In the genomic region with DNA sequence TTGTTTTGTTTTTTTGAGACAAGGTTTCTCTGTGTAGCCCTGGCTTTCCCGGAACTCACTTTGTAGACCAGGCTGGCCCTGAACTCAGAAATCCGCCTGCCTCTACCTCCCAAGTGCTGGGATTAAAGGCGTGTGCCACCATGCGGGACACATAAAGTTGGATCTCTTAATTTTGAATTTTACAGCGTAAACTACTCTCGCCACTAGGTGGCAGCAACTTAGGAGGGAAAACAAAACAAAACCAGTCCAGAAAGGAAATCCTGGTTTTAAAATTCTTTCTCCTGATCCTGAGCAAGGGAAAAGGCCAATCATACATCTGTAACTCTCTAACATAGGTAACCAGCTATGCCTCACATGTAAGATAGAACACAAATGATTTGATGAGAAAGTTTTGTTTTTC, we compare ENCODE assay signal across 8 mouse cellular contexts. TPM values are rescaled to one million over a fixed set of nuclear protein-coding genes. Genes with fewer than 3 reads are reported as not detected.
DNase-seq lines count a peak whose midpoint lies in the region; ATAC-seq and TF ChIP-seq lines count a peak whose summit lies in the region.

No protein-coding gene starts in this region.

- TF ChIP-seq EP300 in lung, postnatal 0 days (IDR thresholded peaks at IDR 0.05): no peak

- intact Hi-C loops in gastrocnemius, postnatal 14 days (cut with DNase I; ENCODE audit: low total_unique reads): loop anchor here (5.0 kb wide), 1 partner anchor 464 kb away; no protein-coding TSS in a partner anchor

- H3K4me2 ChIP-seq in neural tube, embryonic 15.5 days: no peak overlapping the region
- no peak overlapping the region for H3K4me2 ChIP-seq in lung, postnatal 0 days (replicated peaks; ENCODE audit: low read depth, low read length)

- H3K27me3 ChIP-seq in neural tube, embryonic 15.5 days (replicated peaks): no peaks in the 10 kb centered on the region
- H3K27me3 ChIP-seq in lung, postnatal 0 days (replicated peaks; ENCODE audit: insufficient read depth, low read length): no peaks in the 10 kb centered on the region

- peaks cover 4% of the 10 kb centered on the region; the same call in 1 of the 2 replicates for H3K4me1 ChIP-seq in neural tube, embryonic 15.5 days
- H3K4me1 ChIP-seq in lung, postnatal 0 days (ENCODE audit: insufficient read depth, low read depth, low read length): no peaks in the 10 kb centered on the region

- DNase-seq in gastrocnemius, adult 18-20 months (ENCODE audit: low spot score): peak; percentile 43
- no peak for DNase-seq in gastrocnemius, postnatal 14 days
- peak; percentile 38 for DNase-seq in neural tube, embryonic 10.5 days (ENCODE audit: extremely low spot score, low spot score)
- DNase-seq in adrenal gland, postnatal 25 days: peak; percentile 6
- DNase-seq in lung, postnatal 0 days (ENCODE audit: low spot score): peak; percentile 82
- peak; percentile 44 for DNase-seq in thymus, postnatal 14 days

- ATAC-seq in neural tube, embryonic 15.5 days (ENCODE audit: low FRiP score): no peak
- ATAC-seq in granulocyte monocyte progenitor cell, adult 5-6 weeks (replicated peaks; ENCODE audit: poor library complexity, severe bottlenecking): peak; percentile 78
- ATAC-seq in lung, postnatal 0 days: peak; percentile 21; the same call in 1 of the 2 replicates

- no peak overlapping the region for H3K9ac ChIP-seq in neural tube, embryonic 15.5 days (replicated peaks)
- H3K9ac ChIP-seq in lung, postnatal 0 days (replicated peaks; ENCODE audit: low read depth): no peak overlapping the region

- peak; percentile 76 for TF ChIP-seq CTCF in lung, postnatal 0 days (IDR thresholded peaks at IDR 0.05)

- H3K36me3 ChIP-seq in neural tube, embryonic 15.5 days: no peaks in the 10 kb centered on the region
- no peaks in the 10 kb centered on the region for H3K36me3 ChIP-seq in lung, postnatal 0 days (ENCODE audit: insufficient read depth, low read length)

- H3K27ac ChIP-seq in neural tube, embryonic 15.5 days (replicated peaks): no peak overlapping the region
- no peak overlapping the region for H3K27ac ChIP-seq in lung, postnatal 0 days (ENCODE audit: low read length)

- H3K9me3 ChIP-seq in neural tube, embryonic 15.5 days (replicated peaks): no peaks in the 10 kb centered on the region
- no peaks in the 10 kb centered on the region for H3K9me3 ChIP-seq in lung, postnatal 0 days (ENCODE audit: low read length)

- 22% methylated on average over 6 of the region's 6 CpGs for WGBS in neural tube, embryonic 15.5 days
- 13% methylated on average over 6 of the region's 6 CpGs for WGBS in lung, postnatal 0 days

- H3K4me3 ChIP-seq in neural tube, embryonic 15.5 days (replicated peaks): no peak overlapping the region
- H3K4me3 ChIP-seq in lung, postnatal 0 days (ENCODE audit: low read depth, low read length): no peak overlapping the region

RNA-seq across cellular contexts. Expression of gene Commd2, which starts 12.2 kb away (rescaled TPM):
- total RNA-seq in gastrocnemius, adult 18-20 months (2021): 10 to 100 TPM; 11.1 to 12.9 TPM
- 10 to 100 TPM; 11.0 to 12.3 TPM for total RNA-seq in gastrocnemius, postnatal 14 days (2021)
- polyA plus RNA-seq in neural tube, embryonic 15.5 days (2015; fragmentation: Nextera tagmentation; extraction: Ambion mirVana): 63.5 and 64.6 TPM in 2 replicates
- total RNA-seq in adrenal gland, postnatal 25 days (2021): 30.1 and 34.7 TPM in 2 replicates
- 37.6 and 54.8 TPM in 2 replicates for total RNA-seq in granulocyte monocyte progenitor cell, adult 5-6 weeks (2014; fragmentation: Nextera tagmentation)
- total RNA-seq in granulocyte monocyte progenitor cell, adult 5-6 weeks (2017): 18.2 and 20.3 TPM in 2 replicates
- polyA plus RNA-seq in lung, postnatal 0 days (2015; fragmentation: Nextera tagmentation; extraction: Ambion mirVana): 104 and 116 TPM in 2 replicates

RNA-seq across cellular contexts. Expression of gene Ankub1, which starts 28.9 kb away (rescaled TPM):
- not detected for total RNA-seq in gastrocnemius, adult 18-20 months (2021)
- total RNA-seq in gastrocnemius, postnatal 14 days (2021): not detected
- polyA plus RNA-seq in neural tube, embryonic 15.5 days (2015; fragmentation: Nextera tagmentation; extraction: Ambion mirVana): 0.13 and 0.17 TPM in 2 replicates
- not detected in 2 replicates for total RNA-seq in adrenal gland, postnatal 25 days (2021)
- not detected in 2 replicates for total RNA-seq in granulocyte monocyte progenitor cell, adult 5-6 weeks (2014; fragmentation: Nextera tagmentation)
- not detected in 2 replicates for total RNA-seq in granulocyte monocyte progenitor cell, adult 5-6 weeks (2017)
- 0.25 and 0.32 TPM in 2 replicates for polyA plus RNA-seq in lung, postnatal 0 days (2015; fragmentation: Nextera tagmentation; extraction: Ambion mirVana)
